Comparison of ENCODE assay signal across 8 mouse cellular contexts in genomic region chr12:10223832-10224231, GRCm38 (mm10).
DNase-seq lines count a peak whose midpoint lies in the region; ATAC-seq and TF ChIP-seq lines count a peak whose summit lies in the region.

No protein-coding gene starts in this region.

- intact Hi-C loops in heart, postnatal 10 days (cut with DNase I), result loop anchor here (1.0 to 10.0 kb wide), 6 partner anchors 215 to 1172 kb away; partner anchors contain the start of gene Osr1

- no peak overlapping the region for H3K27ac ChIP-seq in heart, embryonic 11.5 days (ENCODE audit: low read depth, low read length)
- H3K27ac ChIP-seq in midbrain, embryonic 12.5 days (replicated peaks), result no peak overlapping the region

- H3K4me3 ChIP-seq in heart, embryonic 11.5 days (ENCODE audit: low read depth, low read length), result no peak overlapping the region
- no peak overlapping the region for H3K4me3 ChIP-seq in E14TG2a.4 (replicated peaks; ENCODE audit: low read length)
- H3K4me3 ChIP-seq in midbrain, embryonic 12.5 days, result no peak overlapping the region

- no peaks in the 10 kb centered on the region for H3K4me1 ChIP-seq in heart, embryonic 11.5 days (ENCODE audit: control insufficient read depth, insufficient read depth, low read length)
- no peaks in the 10 kb centered on the region for H3K4me1 ChIP-seq in E14TG2a.4 (replicated peaks; ENCODE audit: low read depth, low read length)
- H3K4me1 ChIP-seq in midbrain, embryonic 12.5 days, result no peaks in the 10 kb centered on the region

- TF ChIP-seq CTCF in E14TG2a.4 (conservative IDR thresholded peaks at IDR 0.05; ENCODE audit: low read length), result peak; percentile 17; the same call in 1 of the 2 replicates

- H3K9ac ChIP-seq in heart, embryonic 11.5 days (ENCODE audit: low read depth, low read length), result no peak overlapping the region
- no peak overlapping the region for H3K9ac ChIP-seq in midbrain, embryonic 12.5 days (replicated peaks)

- no peaks in the 10 kb centered on the region for H3K36me3 ChIP-seq in heart, embryonic 11.5 days (ENCODE audit: control insufficient read depth, insufficient read depth, low read length)
- H3K36me3 ChIP-seq in E14TG2a.4 (ENCODE audit: insufficient read depth, low read length), result no peaks in the 10 kb centered on the region
- no peaks in the 10 kb centered on the region for H3K36me3 ChIP-seq in midbrain, embryonic 12.5 days

- WGBS in heart, embryonic 11.5 days (ENCODE audit: insufficient replicate concordance), result 30% methylated on average over 4 of the region's 4 CpGs
- WGBS in midbrain, embryonic 12.5 days, result 38% methylated on average over 4 of the region's 4 CpGs

- H3K9me3 ChIP-seq in heart, embryonic 11.5 days (replicated peaks; ENCODE audit: control insufficient read depth, low read length), result no peaks in the 10 kb centered on the region
- no peaks in the 10 kb centered on the region for H3K9me3 ChIP-seq in E14TG2a.4 (ENCODE audit: low read length)
- H3K9me3 ChIP-seq in midbrain, embryonic 12.5 days, result no peaks in the 10 kb centered on the region

- no peak overlapping the region for H3K4me2 ChIP-seq in heart, embryonic 11.5 days
- H3K4me2 ChIP-seq in midbrain, embryonic 12.5 days (replicated peaks), result no peak overlapping the region

- ATAC-seq in heart, embryonic 11.5 days (replicated peaks; ENCODE audit: insufficient number of reproducible peaks, low FRiP score, low TSS enrichment), result no peak
- ATAC-seq in midbrain, embryonic 12.5 days (ENCODE audit: low FRiP score, low read depth), result 0 out of 2 replicates have a peak, but pooled peaks have one; percentile 58
- no peak for ATAC-seq in activated CD4-positive, CD25-positive, alpha-beta regulatory T cell, adult 4 months
- no peak for ATAC-seq in megakaryocyte, adult 5-6 weeks (ENCODE audit: poor library complexity, severe bottlenecking)

- DNase-seq in heart, postnatal 10 days, result peak; percentile 47 to 69
- DNase-seq in brain, embryonic 18.5 days (ENCODE audit: low read depth, low spot score), result peak; percentile 12
- DNase-seq in kidney, postnatal 36 days, result peak; percentile 43 to 48

- no peaks in the 10 kb centered on the region for H3K27me3 ChIP-seq in heart, embryonic 11.5 days (ENCODE audit: control insufficient read depth, insufficient read depth, low read length)
- H3K27me3 ChIP-seq in E14TG2a.4 (ENCODE audit: insufficient read depth, low read length), result no peaks in the 10 kb centered on the region
- H3K27me3 ChIP-seq in midbrain, embryonic 12.5 days, result no peaks in the 10 kb centered on the region
